Mouse (Mus musculus) T-helper 2 cell (primary cell): ENCODE results near the gene Fbln2.

Source experiments
- in situ Hi-C: fragments of 300-600 bp; cut with MboI, MseI; formaldehyde crosslinking; loops from one replicate; pipeline ENCODE4 v1.15.1; 2025; ENCODE audit warnings: high pct_unique_total_duplicates

Gene Fbln2

DNA sequence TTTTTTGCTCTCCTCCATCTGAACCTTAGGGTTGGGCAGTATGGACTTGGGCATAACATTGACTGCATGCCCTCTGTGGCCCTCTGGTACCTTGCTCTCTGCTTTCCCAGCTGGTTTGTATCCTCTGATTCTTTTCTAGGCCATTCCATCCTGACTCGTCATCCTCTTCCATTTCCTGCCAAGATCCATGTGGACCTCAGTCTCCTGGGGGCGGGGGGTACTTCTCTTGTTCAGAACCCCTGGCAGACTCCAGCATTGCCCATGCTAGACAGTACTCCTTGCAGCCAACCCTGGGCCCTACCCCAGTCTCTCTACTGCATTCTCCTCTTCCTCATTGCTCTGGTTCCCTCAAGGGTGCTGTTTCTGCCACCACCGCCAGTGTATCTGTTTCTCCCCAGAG, 19.8 kb upstream of the Fbln2 start:
- in situ Hi-C loops: no loop called here

GRCm38 (mm10) chr6:91192851-91193545, 19.3 kb upstream of the Fbln2 start:
- in situ Hi-C loops: no loop called here

GRCm38 (mm10) chr6:91198456-91198855, 13.8 kb upstream of the Fbln2 start:
- in situ Hi-C loops: no loop called here

- in situ Hi-C loops: no loop called here
Observed at GRCm38 (mm10) chr6:91200429-91201188, 11.6 kb upstream of the Fbln2 start.

- in situ Hi-C loops: no loop called here
Observed at GRCm38 (mm10) chr6:91201881-91202341, 10.3 kb upstream of the Fbln2 start.

DNA sequence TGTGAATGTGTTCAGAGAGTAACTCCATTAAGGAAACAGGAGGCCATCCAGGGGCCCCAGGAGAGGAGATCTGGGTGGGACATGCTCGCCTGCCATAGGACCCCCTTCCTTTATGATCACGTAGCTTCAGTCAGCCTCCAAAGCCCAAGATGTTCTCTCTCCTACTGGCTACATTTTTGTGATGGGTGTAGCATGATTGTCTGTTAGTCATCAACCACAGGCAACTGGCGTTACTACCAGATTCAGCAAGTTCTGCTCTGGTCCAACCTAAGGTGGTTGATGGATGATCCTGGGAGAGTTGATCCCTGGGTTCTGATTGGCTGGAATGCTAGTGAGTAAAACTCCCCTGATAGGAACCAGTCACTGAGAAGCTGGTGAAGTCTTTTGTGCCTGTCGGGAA, 9.7 kb upstream of the Fbln2 start:
- in situ Hi-C loops: no loop called here

GRCm38 (mm10) chr6:91205346-91205745, 6.9 kb upstream of the Fbln2 start:
- in situ Hi-C loops: no loop called here

GRCm38 (mm10) chr6:91205791-91206190, 6.5 kb upstream of the Fbln2 start:
- in situ Hi-C loops: no loop called here

GRCm38 (mm10) chr6:91207491-91207890, 4.8 kb upstream of the Fbln2 start:
- in situ Hi-C loops: no loop called here

DNA sequence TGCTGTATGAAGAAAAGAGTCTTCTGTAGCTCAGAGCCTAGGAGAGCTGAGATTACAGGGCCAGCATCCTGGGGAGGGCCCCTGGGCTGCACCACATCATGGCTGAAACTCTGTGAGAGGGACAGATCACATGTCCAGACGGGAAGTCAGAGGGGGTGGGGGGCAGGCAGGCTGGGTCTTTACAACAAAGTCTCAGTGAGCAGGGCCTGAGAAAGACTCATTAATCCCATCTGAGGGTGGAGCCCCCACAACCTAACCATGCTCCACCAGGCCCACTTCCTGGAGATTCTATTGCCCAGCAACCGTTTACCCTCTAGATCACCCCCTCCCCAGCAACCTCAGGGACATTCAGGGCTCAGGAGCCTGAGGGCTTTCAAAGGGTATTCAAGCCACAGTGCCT, 2.5 kb upstream of the Fbln2 start:
- in situ Hi-C loops: no loop called here

GRCm38 (mm10) chr6:91210852-91211251, 1.4 kb upstream of the Fbln2 start:
- in situ Hi-C loops: no loop called here

DNA sequence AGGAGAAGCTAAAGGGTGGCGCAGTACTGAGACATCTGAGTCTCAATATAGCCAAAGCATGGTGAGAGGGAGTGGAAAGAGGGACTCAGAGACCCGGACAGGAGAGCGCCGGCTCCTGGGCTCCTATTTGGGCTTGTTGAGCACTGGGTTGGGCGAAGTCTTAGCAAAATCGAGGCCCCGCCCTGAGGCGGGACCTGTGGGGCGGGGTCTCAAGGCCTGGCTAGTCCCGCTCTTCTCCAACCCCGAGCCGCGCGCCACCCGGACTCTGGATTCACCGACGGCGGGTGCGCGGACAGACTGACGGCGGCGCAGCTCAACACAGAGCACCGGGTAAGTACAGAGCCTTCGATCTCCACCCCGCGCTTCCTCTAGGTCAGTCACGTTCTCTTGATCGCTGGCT, 316 bp downstream of the Fbln2 start:
- in situ Hi-C loops: no loop called here

DNA sequence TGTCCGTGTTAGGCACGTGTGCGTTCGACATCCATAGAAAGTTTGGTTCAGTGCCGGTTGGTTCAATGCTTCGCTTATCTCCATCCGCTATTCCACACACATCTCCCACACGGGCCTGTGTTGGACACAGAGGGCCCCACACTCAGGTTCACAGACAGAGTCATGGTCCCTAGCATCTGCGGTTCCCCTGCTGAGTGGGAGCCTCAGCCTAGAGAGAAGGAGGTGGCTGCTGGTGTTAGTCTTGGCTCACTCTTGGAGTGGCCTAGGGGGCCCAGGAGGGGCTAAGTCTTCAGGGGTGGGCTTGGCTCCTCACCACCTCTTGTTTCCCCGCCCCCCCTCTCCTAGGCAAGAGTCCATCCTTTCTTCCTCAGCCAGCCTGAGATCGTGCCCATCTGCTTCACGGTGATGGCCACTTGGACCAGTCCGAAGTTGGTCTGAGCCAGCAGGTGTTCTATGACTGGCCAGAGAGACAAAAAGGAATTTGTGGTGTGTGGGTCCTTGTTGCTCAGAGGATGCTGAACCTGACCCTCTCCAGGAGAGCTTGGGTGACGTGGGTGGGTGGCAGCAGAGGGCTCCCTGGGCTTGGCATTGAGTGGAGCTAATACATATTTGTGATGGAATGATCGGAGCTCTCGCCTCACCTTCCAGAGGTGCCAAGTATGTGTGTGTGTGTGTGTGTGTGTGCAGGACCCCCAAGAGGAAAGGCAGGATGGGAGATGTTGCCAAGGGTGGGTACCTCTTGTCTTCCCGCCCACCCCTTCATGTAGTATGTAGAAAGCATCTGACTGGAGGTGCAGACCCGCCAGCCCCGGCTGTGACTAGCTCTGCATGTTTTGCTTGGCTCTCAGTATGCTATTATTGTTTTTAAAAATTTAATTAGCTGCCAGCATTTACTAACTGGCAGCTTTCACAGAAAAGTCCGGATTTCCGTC, 1.3 kb downstream of the Fbln2 start:
- in situ Hi-C loops: no loop called here

DNA sequence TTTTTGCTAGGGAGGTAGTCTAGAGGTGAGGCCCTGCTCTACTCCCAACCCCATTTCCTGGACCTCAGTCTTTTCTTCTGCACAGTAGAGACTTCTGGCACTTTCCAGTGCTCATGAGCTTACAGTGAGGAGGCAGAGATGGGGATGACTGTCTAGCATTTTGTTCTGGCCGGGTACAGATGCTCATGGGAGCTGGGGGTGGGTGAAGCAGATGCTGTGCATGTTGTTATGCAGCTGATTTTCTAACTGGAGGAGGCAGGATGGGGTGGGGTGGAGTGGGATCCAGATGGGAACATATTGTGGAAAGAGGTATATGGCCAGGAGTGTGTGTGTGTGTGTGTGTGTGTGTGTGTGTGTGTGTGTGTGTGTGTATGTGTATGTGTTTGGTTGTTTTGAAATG, 3.2 kb downstream of the Fbln2 start:
- in situ Hi-C loops: no loop called here

GRCm38 (mm10) chr6:91218445-91218844, 6.2 kb downstream of the Fbln2 start:
- in situ Hi-C loops: no loop called here

DNA sequence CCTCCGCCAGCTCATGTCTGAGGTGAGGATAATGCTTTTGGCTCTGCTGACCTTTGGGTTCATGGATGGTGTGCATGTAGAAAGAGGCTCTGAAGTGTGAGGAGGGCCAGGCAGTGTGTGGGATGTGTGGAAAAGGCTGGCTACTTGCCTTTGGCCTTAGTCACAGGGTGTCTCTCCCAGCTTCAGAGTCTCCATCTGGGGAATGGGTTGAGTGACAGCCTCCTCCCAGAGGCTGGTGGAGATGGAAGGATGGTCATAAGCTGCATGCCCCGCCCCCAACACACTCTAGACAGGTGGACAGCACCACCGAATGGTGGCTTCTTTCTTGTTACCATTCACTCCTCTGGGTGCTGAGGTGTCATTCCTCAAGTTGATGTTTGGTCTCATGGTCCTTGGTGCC, 6.6 kb downstream of the Fbln2 start:
- in situ Hi-C loops: no loop called here

- in situ Hi-C loops: no loop called here
Observed at GRCm38 (mm10) chr6:91220062-91220461, 7.8 kb downstream of the Fbln2 start.

GRCm38 (mm10) chr6:91221094-91221493, 8.8 kb downstream of the Fbln2 start:
- in situ Hi-C loops: no loop called here

GRCm38 (mm10) chr6:91222694-91223346, 10.6 kb downstream of the Fbln2 start:
- in situ Hi-C loops: no loop called here

DNA sequence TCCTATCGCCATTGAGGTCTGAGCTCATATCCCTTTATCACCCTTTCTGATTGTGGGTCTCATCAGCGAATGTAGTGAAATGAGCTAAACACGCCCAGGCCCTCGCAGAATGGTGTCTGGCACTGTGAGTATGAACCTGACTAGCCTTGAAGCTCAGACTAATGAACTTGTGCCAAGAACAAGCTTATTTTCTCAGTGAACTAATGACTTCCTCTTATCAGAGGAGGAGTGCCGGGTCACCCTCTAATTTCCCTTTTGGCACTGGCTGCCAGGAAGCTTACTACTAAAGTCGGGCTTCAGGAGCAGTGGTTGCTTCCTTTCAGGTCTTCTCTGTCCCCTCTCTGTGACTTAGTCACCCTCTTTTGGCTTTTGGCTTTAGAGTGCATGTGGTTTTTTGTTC, 12.7 kb downstream of the Fbln2 start:
- in situ Hi-C loops: no loop called here

GRCm38 (mm10) chr6:91225346-91225745, 13.1 kb downstream of the Fbln2 start:
- in situ Hi-C loops: no loop called here

- in situ Hi-C loops: no loop called here
Observed at GRCm38 (mm10) chr6:91226058-91226457, 13.8 kb downstream of the Fbln2 start.
